Mouse (Mus musculus) hindbrain, embryonic 14.5 days (tissue): ENCODE measurements at regions not wholly inside any gene's neighbourhood (a gene's known extent, or its start where the extent isn't known, plus 50 kb on each side); places are given as distances from the start of the nearest gene placed in this dataset.

ENCODE experiments used
- ATAC-seq: fragments of 200-750 bp; cut with Nextera tagmentation; 2 replicates; pipeline ENCODE4 v1.8.0; 2017; ENCODE audit warnings: moderate number of reproducible peaks, mild to moderate bottlenecking, moderate TSS enrichment, moderate library complexity; ENCODE audit not compliant: low FRiP score
- DNase-seq: peaks from one replicate; pipeline ENCODE4 v3.0.0-alpha.2; 2015; ENCODE audit warnings: low spot score
- H3K27ac ChIP-seq: fragments of 300-500 bp; sonication (generic); 2 replicates; pipeline ENCODE4 v1.5.1; 2014; ENCODE audit warnings: mild to moderate bottlenecking, moderate library complexity
- H3K27me3 ChIP-seq: fragments of 300-500 bp; sonication (generic); 2 replicates; pipeline ENCODE4 v1.6.1; 2014; ENCODE audit warnings: mild to moderate bottlenecking, low read length, mixed read lengths; ENCODE audit not compliant: control insufficient read depth, insufficient read depth
- H3K36me3 ChIP-seq: fragments of 300-500 bp; sonication (generic); replicated peaks from 2 replicates; pipeline ENCODE4 v1.6.1; 2014; ENCODE audit not compliant: control insufficient read depth, insufficient read depth
- H3K4me1 ChIP-seq: fragments of 300-500 bp; sonication (generic); replicated peaks from 2 replicates; pipeline ENCODE4 v1.6.1; 2014; ENCODE audit warnings: antibody characterized with exemption, low read length, mixed read lengths; ENCODE audit not compliant: control insufficient read depth, insufficient read depth
- H3K4me2 ChIP-seq: fragments of 300-500 bp; sonication (generic); replicated peaks from 2 replicates; pipeline ENCODE4 v1.6.1; 2014; ENCODE audit warnings: mild to moderate bottlenecking, moderate library complexity
- H3K4me3 ChIP-seq: fragments of 300-500 bp; sonication (generic); replicated peaks from 2 replicates; pipeline ENCODE4 v1.5.1; 2014; ENCODE audit warnings: mild to moderate bottlenecking, low read length
- H3K9ac ChIP-seq: fragments of 300-500 bp; sonication (generic); 2 replicates; pipeline ENCODE4 v1.6.1; 2014
- H3K9me3 ChIP-seq: fragments of 300-500 bp; sonication (generic); 2 replicates; pipeline ENCODE4 v1.6.1; 2016; ENCODE audit warnings: low read length; ENCODE audit not compliant: control insufficient read depth
- WGBS: fragments of 180-500 bp; shearing (Covaris S2); extraction: QIAGEN DNeasy Blood & Tissue Kit; methylation state at CpG from one replicate; pipeline ENCODE4 v1.1.7; 2014; 5-methylcytosine and 5-hydroxymethylcytosine counted together

GRCm38 (mm10) chr6:78599751-78600150, 131.1 kb upstream of the Reg3g start:
- 92% methylated on average over 4 of the region's 4 CpGs for WGBS
- H3K4me3 ChIP-seq: no peak overlapping the region
- no peak overlapping the region for H3K4me2 ChIP-seq
- DNase-seq: no peak
- H3K27ac ChIP-seq: no peak overlapping the region
- no peaks in the 10 kb centered on the region for H3K9me3 ChIP-seq
- H3K4me1 ChIP-seq: no peaks in the 10 kb centered on the region
- no peak overlapping the region for H3K9ac ChIP-seq
- no peak for ATAC-seq
- H3K27me3 ChIP-seq: no peaks in the 10 kb centered on the region
- no peaks in the 10 kb centered on the region for H3K36me3 ChIP-seq

GRCm38 (mm10) chr6:78570000-78570597, 101.4 kb upstream of the Reg3g start:
- H3K9me3 ChIP-seq: no peaks in the 10 kb centered on the region
- H3K36me3 ChIP-seq: no peaks in the 10 kb centered on the region
- no peak overlapping the region for H3K9ac ChIP-seq
- H3K27ac ChIP-seq: no peak overlapping the region
- ATAC-seq (no peak), DNase-seq (no peak)
- no peak overlapping the region for H3K4me3 ChIP-seq
- no peak overlapping the region for H3K4me2 ChIP-seq
- 93% methylated on average over 4 of the region's 4 CpGs for WGBS
- H3K27me3 ChIP-seq: no peaks in the 10 kb centered on the region
- no peaks in the 10 kb centered on the region for H3K4me1 ChIP-seq

GRCm38 (mm10) chr6:78553008-78553698, 84.5 kb upstream of the Reg3g start:
- DNase-seq: no peak
- H3K4me2 ChIP-seq: no peak overlapping the region
- peaks cover 9% of the 10 kb centered on the region for H3K4me1 ChIP-seq
- no peaks in the 10 kb centered on the region for H3K36me3 ChIP-seq
- H3K27me3 ChIP-seq: no peaks in the 10 kb centered on the region
- no peaks in the 10 kb centered on the region for H3K9me3 ChIP-seq
- ATAC-seq: no peak
- H3K9ac ChIP-seq: no peak overlapping the region
- H3K27ac ChIP-seq: no peak overlapping the region
- WGBS: 23% methylated on average over 11 of the region's 11 CpGs
- no peak overlapping the region for H3K4me3 ChIP-seq

- DNase-seq: no peak
- WGBS: 20% methylated on average over 5 of the region's 5 CpGs
- Histone ChIP-seq H3K4me2 (peak overlapping the region; percentile 35), H3K36me3 (no peaks in the 10 kb centered on the region), H3K9me3 (no peaks in the 10 kb centered on the region), H3K4me3 (no peak overlapping the region), H3K27me3 (no peaks in the 10 kb centered on the region), H3K9ac (no peak overlapping the region), H3K27ac (no peak overlapping the region), H3K4me1 (peaks cover 9% of the 10 kb centered on the region)
- ATAC-seq: peak; percentile 63; the same call in 1 of the 2 replicates
These were observed 83.7 kb upstream of the Reg3g start for GRCm38 (mm10) chr6:78552353-78552698.

GRCm38 (mm10) chr6:78551666-78552352, 83.1 kb upstream of the Reg3g start:
- DNase-seq (no peak), ATAC-seq (peak; percentile 52)
- Histone ChIP-seq H3K4me3 (no peak overlapping the region), H3K36me3 (no peaks in the 10 kb centered on the region), H3K27ac (no peak overlapping the region), H3K9me3 (no peaks in the 10 kb centered on the region), H3K27me3 (no peaks in the 10 kb centered on the region), H3K9ac (no peak overlapping the region), H3K4me1 (peaks cover 9% of the 10 kb centered on the region), H3K4me2 (peak overlapping the region; percentile 35)
- WGBS: 30% methylated on average over 8 of the region's 8 CpGs

GRCm38 (mm10) chr6:78548476-78548875, 79.8 kb upstream of the Reg3g start:
- no peaks in the 10 kb centered on the region for H3K27me3 ChIP-seq
- DNase-seq: no peak
- 49% methylated on average over 4 of the region's 4 CpGs for WGBS

GRCm38 (mm10) chr6:78547721-78548120, 79.0 kb upstream of the Reg3g start:
- ATAC-seq (no peak), DNase-seq (no peak)
- H3K9ac ChIP-seq: no peak overlapping the region
- no peaks in the 10 kb centered on the region for H3K27me3 ChIP-seq
- no peaks in the 10 kb centered on the region for H3K36me3 ChIP-seq
- 93% methylated on average over 1 of the region's 1 CpGs for WGBS
- no peaks in the 10 kb centered on the region for H3K9me3 ChIP-seq
- H3K4me1 ChIP-seq: peaks cover 9% of the 10 kb centered on the region
- no peak overlapping the region for H3K4me2 ChIP-seq
- no peak overlapping the region for H3K4me3 ChIP-seq
- H3K27ac ChIP-seq: no peak overlapping the region

More at GRCm38 (mm10) chr6:78548476-78548875, 79.8 kb upstream of the Reg3g start:
- H3K4me3 ChIP-seq: no peak overlapping the region
- H3K4me1 ChIP-seq: peaks cover 9% of the 10 kb centered on the region
- no peaks in the 10 kb centered on the region for H3K9me3 ChIP-seq
- no peaks in the 10 kb centered on the region for H3K36me3 ChIP-seq
- ATAC-seq: no peak
- H3K4me2 ChIP-seq: no peak overlapping the region
- no peak overlapping the region for H3K9ac ChIP-seq
- H3K27ac ChIP-seq: no peak overlapping the region

GRCm38 (mm10) chr6:78544238-78544637, 75.6 kb upstream of the Reg3g start:
- no peaks in the 10 kb centered on the region for H3K9me3 ChIP-seq
- no peak overlapping the region for H3K4me2 ChIP-seq
- 28% methylated on average over 2 of the region's 2 CpGs for WGBS
- ATAC-seq: no peak
- no peaks in the 10 kb centered on the region for H3K4me1 ChIP-seq
- no peak overlapping the region for H3K4me3 ChIP-seq
- no peaks in the 10 kb centered on the region for H3K27me3 ChIP-seq
- DNase-seq: peak; percentile 91
- no peak overlapping the region for H3K9ac ChIP-seq
- H3K27ac ChIP-seq: no peak overlapping the region
- H3K36me3 ChIP-seq: no peaks in the 10 kb centered on the region

GRCm38 (mm10) chr6:78537476-78537875, 68.8 kb upstream of the Reg3g start:
- Histone ChIP-seq H3K36me3 (no peaks in the 10 kb centered on the region), H3K4me2 (no peak overlapping the region), H3K4me1 (no peaks in the 10 kb centered on the region), H3K9me3 (no peaks in the 10 kb centered on the region), H3K27ac (no peak overlapping the region), H3K27me3 (no peaks in the 10 kb centered on the region), H3K9ac (no peak overlapping the region), H3K4me3 (no peak overlapping the region)
- WGBS: 89% methylated on average over 1 of the region's 1 CpGs
- no peak for DNase-seq
- no peak for ATAC-seq
